ENCODE assay signal across 11 mouse cellular contexts in the genomic region with DNA sequence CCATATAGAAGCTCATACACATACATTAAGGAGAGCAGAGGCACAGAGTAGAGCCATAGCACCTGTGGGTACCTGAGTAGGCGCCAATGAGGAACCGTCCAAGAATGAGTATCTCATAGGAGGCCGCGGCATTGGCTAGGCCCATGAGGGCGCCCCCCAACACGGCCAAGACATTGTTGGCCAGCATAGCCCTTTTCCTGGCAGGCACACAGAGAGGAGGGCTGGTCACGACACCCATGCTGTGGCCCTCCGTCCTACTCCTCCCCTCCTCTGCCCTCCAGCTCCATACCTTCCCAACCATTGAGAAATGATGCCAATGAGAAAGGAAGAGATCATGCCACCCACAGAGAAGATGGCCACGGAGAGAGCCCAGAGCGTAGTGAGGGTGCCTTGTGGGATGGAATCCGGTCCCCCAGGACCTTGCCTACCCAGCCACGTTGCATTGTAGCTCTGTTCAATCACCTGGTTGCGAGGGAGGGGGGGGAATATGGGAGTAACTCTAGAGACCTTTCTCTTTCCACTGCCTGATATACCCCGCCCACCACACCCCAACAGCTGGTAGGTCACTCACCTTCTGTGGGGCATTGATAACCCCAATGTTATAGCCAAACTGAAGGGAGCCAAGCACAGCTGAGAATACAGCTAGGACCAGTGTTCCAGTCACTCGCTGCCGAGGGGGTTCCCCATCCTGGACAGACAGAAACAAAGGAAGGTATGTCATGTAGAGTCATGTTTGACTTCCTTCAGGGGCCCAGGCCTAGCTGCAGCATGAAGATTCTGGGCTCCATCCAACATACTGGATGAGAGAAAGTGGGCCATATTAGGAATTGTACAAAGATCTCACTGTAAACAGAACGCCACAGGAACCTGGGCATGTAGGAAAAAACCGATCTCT. TPM values are rescaled to one million over a fixed set of nuclear protein-coding genes. Genes with fewer than 3 reads are reported as not detected.
A peak's percentile ranks its signal among the peaks of the same experiment; 100 is the strongest.
DNase-seq lines count a peak whose midpoint lies in the region; ATAC-seq and TF ChIP-seq lines count a peak whose summit lies in the region.
"Had no signal": no experiment of that assay in that cellular context is flagged by ENCODE, and none has a peak within 500 bp of the region (broad histone marks: within the 10 kb centered on the region; RNA-seq: fewer than 3 reads in every experiment).

No protein-coding gene starts in this region.

- no peaks in the 10 kb centered on the region for H3K9me3 ChIP-seq in kidney, postnatal 0 days (replicated peaks; ENCODE audit: low read length)
- H3K9me3 ChIP-seq in intestine, embryonic 15.5 days = no peaks in the 10 kb centered on the region

- H3K4me1 ChIP-seq in kidney, postnatal 0 days (replicated peaks; ENCODE audit: insufficient read depth, low read length) = peaks cover 15% of the 10 kb centered on the region
- peaks cover 12% of the 10 kb centered on the region; the same call in 1 of the 2 replicates for H3K4me1 ChIP-seq in intestine, embryonic 15.5 days (replicated peaks)
- H3K4me1 ChIP-seq in small intestine, adult 2 months (ENCODE audit: control insufficient read depth, insufficient read depth, insufficient read length, low read length) = peaks cover 4% of the 10 kb centered on the region

- H3K36me3 ChIP-seq in kidney, postnatal 0 days (ENCODE audit: insufficient read depth, low read length) = 0 out of 2 replicates have a peak, but pooled peaks cover 4% of the 10 kb centered on the region
- peaks cover 6% of the 10 kb centered on the region; the same call in 1 of the 2 replicates for H3K36me3 ChIP-seq in intestine, embryonic 15.5 days
- H3K36me3 ChIP-seq in small intestine, adult 2 months (ENCODE audit: control insufficient read depth, insufficient read depth, low read length) = no peaks in the 10 kb centered on the region

- no peak for TF ChIP-seq POLR2A in small intestine, adult 2 months (IDR thresholded peaks at IDR 0.05; ENCODE audit: low read depth, low read length)

- 84% methylated on average over 18 of the region's 18 CpGs for WGBS in kidney, postnatal 0 days
- 82% methylated on average over 16 of the region's 18 CpGs for WGBS in intestine, embryonic 15.5 days
- 86% methylated on average over 18 of the region's 18 CpGs for WGBS in small intestine, adult 2 months

- no peaks in the 10 kb centered on the region for H3K27me3 ChIP-seq in kidney, postnatal 0 days (ENCODE audit: insufficient read depth, low read length)
- no peaks in the 10 kb centered on the region for H3K27me3 ChIP-seq in intestine, embryonic 15.5 days (replicated peaks)
- no peaks in the 10 kb centered on the region for H3K27me3 ChIP-seq in small intestine, adult 2 months (ENCODE audit: control insufficient read depth, insufficient read depth, low read length)

- 0 out of 2 replicates have a peak overlapping the region, but pooled peaks have one; percentile 8 for H3K9ac ChIP-seq in kidney, postnatal 0 days (ENCODE audit: low read depth, low read length)
- peak overlapping the region; percentile 10; the same call in 1 of the 2 replicates for H3K9ac ChIP-seq in intestine, embryonic 15.5 days

- no peak overlapping the region; the same call in 1 of the 2 replicates for H3K27ac ChIP-seq in kidney, postnatal 0 days
- 0 out of 2 replicates have a peak overlapping the region, but pooled peaks have one; percentile 72 for H3K27ac ChIP-seq in intestine, embryonic 15.5 days
- 0 out of 2 replicates have a peak overlapping the region, but pooled peaks have one; percentile 13 for H3K27ac ChIP-seq in small intestine, adult 2 months (ENCODE audit: insufficient read depth, low read depth, low read length)

- no peak for TF ChIP-seq CTCF in kidney, postnatal 0 days (IDR thresholded peaks at IDR 0.05; ENCODE audit: low read depth)
- TF ChIP-seq CTCF in small intestine, adult 2 months (IDR thresholded peaks at IDR 0.05; ENCODE audit: extremely low read depth, insufficient read length, insufficient replicate concordance, low read depth, low read length) = no peak

- peak overlapping the region; percentile 54 for H3K4me2 ChIP-seq in kidney, postnatal 0 days (ENCODE audit: low read length)
- H3K4me2 ChIP-seq in intestine, embryonic 15.5 days (replicated peaks) = peak overlapping the region; percentile 78

- ATAC-seq in kidney, postnatal 0 days (replicated peaks; ENCODE audit: low FRiP score, low read depth) = no peak
- no peak for ATAC-seq in intestine, embryonic 15.5 days

- peak; percentile 9 for DNase-seq in adrenal gland, postnatal 14 days
- no peak for DNase-seq in adrenal gland, postnatal 25 days
- no peak for DNase-seq in kidney, postnatal 0 days (ENCODE audit: low spot score)
- DNase-seq in kidney, adult 18-20 months = no peak
- DNase-seq in left cerebral cortex, postnatal 10 days (ENCODE audit: extremely low spot score in 1 of 2, low spot score in 2 of 2) = no peak
- no peak for DNase-seq in gastrocnemius, postnatal 4 days (ENCODE audit: low spot score in 2 of 2)
- DNase-seq: cerebellum, postnatal 10 days had no signal

- intact Hi-C loops in left cerebral cortex, postnatal 10 days (cut with DNase I) = no loop called here

- no peak overlapping the region for H3K4me3 ChIP-seq in kidney, postnatal 0 days (replicated peaks; ENCODE audit: low read depth, low read length)
- peak overlapping the region; percentile 48; the same call in 1 of the 2 replicates for H3K4me3 ChIP-seq in intestine, embryonic 15.5 days (replicated peaks)
- 0 out of 2 replicates have a peak overlapping the region, but pooled peaks have one; percentile 0 for H3K4me3 ChIP-seq in small intestine, adult 2 months (ENCODE audit: low read depth, low read length)

RNA-seq across cellular contexts. Expression of gene Slc2a4, which starts 1.7 kb away (rescaled TPM):
- total RNA-seq in adrenal gland, postnatal 14 days (2021) = 65.2 and 78.7 TPM in 2 replicates
- total RNA-seq in adrenal gland, postnatal 25 days (2021) = 42.6 and 48.6 TPM in 2 replicates
- polyA plus RNA-seq in kidney, postnatal 0 days (2015; fragmentation: Nextera tagmentation; extraction: Ambion mirVana) = 21.4 and 23.1 TPM in 2 replicates
- 20.4 and 21.8 TPM in 2 replicates for polyA plus RNA-seq in intestine, embryonic 15.5 days (2015; fragmentation: Nextera tagmentation; extraction: Ambion mirVana)
- 11.2 and 12.9 TPM in 2 replicates for polyA plus RNA-seq in small intestine, adult 2 months (2012; rRNA removed)
- total RNA-seq in left cerebral cortex, postnatal 10 days (2021) = 1 to 10 TPM; 1.3 to 1.4 TPM
- 100 to 1,000 TPM; 111 to 142 TPM for total RNA-seq in gastrocnemius, postnatal 4 days (2021)
- total RNA-seq: granulocyte monocyte progenitor cell, adult 5-6 weeks had no signal

RNA-seq across cellular contexts. Expression of gene Ybx2, which starts 10.6 kb away (rescaled TPM):
- 27.3 and 39.6 TPM in 2 replicates for total RNA-seq in adrenal gland, postnatal 14 days (2021)
- total RNA-seq in adrenal gland, postnatal 25 days (2021) = 14.1 and 14.8 TPM in 2 replicates
- 6.8 and 7.5 TPM in 2 replicates for polyA plus RNA-seq in kidney, postnatal 0 days (2015; fragmentation: Nextera tagmentation; extraction: Ambion mirVana)
- polyA plus RNA-seq in intestine, embryonic 15.5 days (2015; fragmentation: Nextera tagmentation; extraction: Ambion mirVana) = 2.5 and 3.1 TPM in 2 replicates
- polyA plus RNA-seq in small intestine, adult 2 months (2012; rRNA removed) = 10.6 and 11.4 TPM in 2 replicates
- total RNA-seq in left cerebral cortex, postnatal 10 days (2021) = 1 to 10 TPM; 9.5 TPM
- 1 to 10 TPM; 5.1 to 6.4 TPM for total RNA-seq in gastrocnemius, postnatal 4 days (2021)
- total RNA-seq: liver, adult 2 months had no signal
- polyA plus RNA-seq: liver, adult 2 months had no signal

RNA-seq across cellular contexts. Expression of gene Cldn7, which starts 18.3 kb away (rescaled TPM):
- 1.1 TPM in 1 of 2 replicates, not detected in the other for total RNA-seq in adrenal gland, postnatal 14 days (2021)
- 0.52 TPM in 1 of 2 replicates, not detected in the other for total RNA-seq in adrenal gland, postnatal 25 days (2021)
- 238 and 246 TPM in 2 replicates for polyA plus RNA-seq in kidney, postnatal 0 days (2015; fragmentation: Nextera tagmentation; extraction: Ambion mirVana)
- polyA plus RNA-seq in intestine, embryonic 15.5 days (2015; fragmentation: Nextera tagmentation; extraction: Ambion mirVana) = 977 and 1,030 TPM in 2 replicates
- 521 and 1,844 TPM in 2 replicates for polyA plus RNA-seq in small intestine, adult 2 months (2012; rRNA removed)
- not detected for total RNA-seq in left cerebral cortex, postnatal 10 days (2021)
- total RNA-seq in gastrocnemius, postnatal 4 days (2021) = under 1 TPM in 1 of 2 experiments, not detected in 1; 0.34 TPM
- total RNA-seq: granulocyte monocyte progenitor cell, adult 5-6 weeks had no signal

RNA-seq across cellular contexts. Expression of gene Eif5a, which starts 24.5 kb away (rescaled TPM):
- 616 and 636 TPM in 2 replicates for total RNA-seq in adrenal gland, postnatal 14 days (2021)
- total RNA-seq in adrenal gland, postnatal 25 days (2021) = 542 and 558 TPM in 2 replicates
- 1,371 and 1,476 TPM in 2 replicates for polyA plus RNA-seq in kidney, postnatal 0 days (2015; fragmentation: Nextera tagmentation; extraction: Ambion mirVana)
- polyA plus RNA-seq in intestine, embryonic 15.5 days (2015; fragmentation: Nextera tagmentation; extraction: Ambion mirVana) = 1,625 and 1,693 TPM in 2 replicates
- 136 and 230 TPM in 2 replicates for polyA plus RNA-seq in small intestine, adult 2 months (2012; rRNA removed)
- total RNA-seq in left cerebral cortex, postnatal 10 days (2021) = 100 to 1,000 TPM; 525 to 535 TPM
- total RNA-seq in gastrocnemius, postnatal 4 days (2021) = 100 to 1,000 TPM; 565 to 571 TPM

RNA-seq across cellular contexts. Expression of gene Gps2, which starts 32.6 kb away (rescaled TPM):
- total RNA-seq in adrenal gland, postnatal 14 days (2021) = 52.3 and 57.3 TPM in 2 replicates
- total RNA-seq in adrenal gland, postnatal 25 days (2021) = 62.5 and 70.2 TPM in 2 replicates
- 63.0 and 65.0 TPM in 2 replicates for polyA plus RNA-seq in kidney, postnatal 0 days (2015; fragmentation: Nextera tagmentation; extraction: Ambion mirVana)
- 68.1 and 68.5 TPM in 2 replicates for polyA plus RNA-seq in intestine, embryonic 15.5 days (2015; fragmentation: Nextera tagmentation; extraction: Ambion mirVana)
- polyA plus RNA-seq in small intestine, adult 2 months (2012; rRNA removed) = 57.4 and 104 TPM in 2 replicates
- total RNA-seq in left cerebral cortex, postnatal 10 days (2021) = 10 to 100 TPM; 24.8 to 25.7 TPM
- total RNA-seq in gastrocnemius, postnatal 4 days (2021) = 10 to 100 TPM; 35.9 to 44.5 TPM

Comparison
In these comparisons a context has a peak if more than half of its experiments do, and no peak if none do; other contexts are left out.
1. RNA of gene Slc2a4, which starts 1.7 kb away (total RNA-seq): 111 to 142 TPM in gastrocnemius, postnatal 4 days, 65.2 to 78.7 TPM in adrenal gland, postnatal 14 days and 42.6 to 48.6 TPM in adrenal gland, postnatal 25 days; 1.3 to 1.4 TPM in left cerebral cortex, postnatal 10 days; every median in the first group is over 10 times any median in the second.